Mouse (Mus musculus) MEL (cell line): ENCODE data around the gene Dapk2. TPM values are rescaled to one million over a fixed set of nuclear protein-coding genes. Genes with fewer than 3 reads are reported as not detected.
A peak's percentile ranks its signal among the peaks of the same experiment; 100 is the strongest.

Source experiments
- DNase-seq: peaks from one replicate; pipeline ENCODE4 v3.0.0; 2011; ENCODE audit warnings: low read depth, low spot score
- H3K27ac ChIP-seq: 2 replicates; pipeline ENCODE4 v1.5.1; 2012; ENCODE audit warnings: low read depth, mild to moderate bottlenecking, control low read depth, low read length, moderate library complexity; ENCODE audit not compliant: control insufficient read depth
- H3K27me3 ChIP-seq, 2 experiments: fragments of 150-350 bp in 1 of 2; sonication (generic) in 1 of 2; 2 replicates each; pipeline ENCODE4 v1.6.1; 2012; ENCODE audit warnings: low read length in 2 of 2, mild to moderate bottlenecking in 2 of 2, improper control_type of control experiment in 1 of 2, moderate library complexity in 1 of 2; ENCODE audit not compliant: insufficient read depth in 2 of 2, control insufficient read depth in 1 of 2
- H3K36me3 ChIP-seq, 2 experiments: 2 replicates each; pipeline ENCODE4 v1.6.1; 2012 to 2014; ENCODE audit warnings: low read length in 2 of 2, improper control_type of control experiment in 1 of 2, inconsistent platforms in 1 of 2, mild to moderate bottlenecking in 1 of 2; ENCODE audit not compliant: insufficient read depth in 2 of 2, control insufficient read depth in 1 of 2
- H3K4me1 ChIP-seq, 2 experiments: fragments of 150-350 bp in 1 of 2; sonication (generic) in 1 of 2; 2 replicates each; pipeline ENCODE4 v1.6.1; 2012; ENCODE audit warnings: low read length in 2 of 2, improper control_type of control experiment in 1 of 2, mild to moderate bottlenecking in 1 of 2; ENCODE audit not compliant: insufficient read depth in 2 of 2, control insufficient read depth in 1 of 2
- H3K4me3 ChIP-seq, 2 experiments: fragments of 150-350 bp in 1 of 2; sonication (generic) in 1 of 2; 2 replicates each; pipeline ENCODE4 v1.5.1; 2012; ENCODE audit warnings: low read depth in 2 of 2, low read length in 2 of 2, mild to moderate bottlenecking in 2 of 2, moderate library complexity in 2 of 2, control low read depth in 1 of 2, improper control_type of control experiment in 1 of 2; ENCODE audit not compliant: control insufficient read depth in 1 of 2, insufficient read depth in 1 of 2
- H3K79me2 ChIP-seq: 2 replicates; pipeline ENCODE4 v1.6.1; 2012; ENCODE audit warnings: mild to moderate bottlenecking, low read length, moderate library complexity; ENCODE audit not compliant: control insufficient read depth, poor library complexity, insufficient read depth
- H3K9ac ChIP-seq: 2 replicates; pipeline ENCODE4 v1.6.1; 2012; ENCODE audit warnings: low read depth, mild to moderate bottlenecking, control low read depth, low read length, moderate library complexity; ENCODE audit not compliant: control insufficient read depth, poor library complexity, severe bottlenecking
- H3K9me3 ChIP-seq: fragments of 150-350 bp; sonication (generic); replicated peaks from 2 replicates; pipeline ENCODE4 v1.6.1; 2012; ENCODE audit warnings: mild to moderate bottlenecking, low read length, improper control_type of control experiment, moderate library complexity; ENCODE audit not compliant: insufficient read depth
- BHLHE40 ChIP-seq: IDR thresholded peaks from 2 replicates; pipeline ENCODE4 v1.6.1; 2012; ENCODE audit warnings: low read depth, mild to moderate bottlenecking, inconsistent platforms, low read length, improper control_type of control experiment, borderline replicate concordance
- CHD1 ChIP-seq: IDR thresholded peaks from 2 replicates; pipeline ENCODE4 v1.6.1; 2012; ENCODE audit warnings: low read depth, mild to moderate bottlenecking, inconsistent platforms, low read length, improper control_type of control experiment
- CHD2 ChIP-seq: IDR thresholded peaks from 2 replicates; pipeline ENCODE4 v1.6.1; 2011; ENCODE audit warnings: low read length, improper control_type of control experiment
- CTCF ChIP-seq, 3 experiments: IDR thresholded peaks in 2 of 3; conservative IDR thresholded peaks in 1 of 3; 2 replicates each; pipeline ENCODE4 v1.5.1; 2011 to 2012; ENCODE audit warnings: low read length in 3 of 3, low read depth in 2 of 3, mild to moderate bottlenecking in 2 of 3, improper control_type of control experiment in 1 of 3, inconsistent platforms in 1 of 3, mixed read lengths in 1 of 3, moderate library complexity in 1 of 3; ENCODE audit not compliant: control insufficient read depth in 1 of 3, insufficient read depth in 1 of 3, poor library complexity in 1 of 3, severe bottlenecking in 1 of 3
- E2F4 ChIP-seq: IDR thresholded peaks from 2 replicates; pipeline ENCODE4 v1.6.1; 2011; ENCODE audit warnings: low read depth, low read length, improper control_type of control experiment, borderline replicate concordance
- ELF1 ChIP-seq: IDR thresholded peaks from 2 replicates; pipeline ENCODE4 v1.6.1; 2014; ENCODE audit warnings: low read depth, mild to moderate bottlenecking, inconsistent platforms, low read length, improper control_type of control experiment, moderate library complexity
- EP300 ChIP-seq, 2 experiments: IDR thresholded peaks; 2 replicates each; pipeline ENCODE4 v1.6.1; 2011; ENCODE audit warnings: improper control_type of control experiment in 2 of 2, low read length in 2 of 2, low read depth in 1 of 2, mild to moderate bottlenecking in 1 of 2
- ETS1 ChIP-seq: IDR thresholded peaks from 2 replicates; pipeline ENCODE4 v1.6.1; 2012; ENCODE audit warnings: low read depth, mild to moderate bottlenecking, inconsistent platforms, low read length, improper control_type of control experiment, moderate library complexity
- GABPA ChIP-seq: IDR thresholded peaks from 2 replicates; pipeline ENCODE4 v1.6.1; 2012; ENCODE audit warnings: low read depth, mild to moderate bottlenecking, inconsistent platforms, low read length, improper control_type of control experiment, moderate library complexity
- GATA1 ChIP-seq: IDR thresholded peaks from 2 replicates; pipeline ENCODE4 v1.6.1; 2011; ENCODE audit warnings: low read depth, low read length, improper control_type of control experiment
- HCFC1 ChIP-seq: IDR thresholded peaks from 2 replicates; pipeline ENCODE4 v1.6.1; 2012; ENCODE audit warnings: low read depth, mild to moderate bottlenecking, inconsistent platforms, low read length, improper control_type of control experiment, moderate library complexity
- JUND ChIP-seq: IDR thresholded peaks from 2 replicates; pipeline ENCODE4 v1.6.1; 2011; ENCODE audit warnings: low read depth, mild to moderate bottlenecking, improper control_type of control experiment, low read length
- KAT2A ChIP-seq: conservative IDR thresholded peaks from 2 replicates; pipeline ENCODE4 v1.6.1; 2012; ENCODE audit warnings: low read depth, low read length, improper control_type of control experiment, inconsistent platforms
- MAFK ChIP-seq: IDR thresholded peaks from 2 replicates; pipeline ENCODE4 v1.6.1; 2011; ENCODE audit warnings: low read depth, mild to moderate bottlenecking, low read length, improper control_type of control experiment, borderline replicate concordance
- MAX ChIP-seq: IDR thresholded peaks from 2 replicates; pipeline ENCODE4 v1.6.1; 2011; ENCODE audit warnings: low read length, improper control_type of control experiment
- MAZ ChIP-seq: IDR thresholded peaks from 2 replicates; pipeline ENCODE4 v1.6.1; 2012; ENCODE audit warnings: low read depth, mild to moderate bottlenecking, inconsistent platforms, low read length, improper control_type of control experiment
- MEF2A ChIP-seq: IDR thresholded peaks from 2 replicates; pipeline ENCODE4 v1.6.1; 2014; ENCODE audit warnings: low read depth, mild to moderate bottlenecking, inconsistent platforms, low read length, improper control_type of control experiment; ENCODE audit not compliant: poor library complexity, insufficient replicate concordance, severe bottlenecking; ENCODE audit errors: extremely low read depth
- MXI1 ChIP-seq: IDR thresholded peaks from 2 replicates; pipeline ENCODE4 v1.6.1; 2011; ENCODE audit warnings: mild to moderate bottlenecking, low read depth, low read length, improper control_type of control experiment
- MYB ChIP-seq: IDR thresholded peaks from 2 replicates; pipeline ENCODE4 v1.6.1; 2011; ENCODE audit warnings: mild to moderate bottlenecking, low read depth, low read length, improper control_type of control experiment
- MYC ChIP-seq: IDR thresholded peaks from 2 replicates; pipeline ENCODE4 v1.6.1; 2011; ENCODE audit warnings: low read depth, mild to moderate bottlenecking, low read length, improper control_type of control experiment, moderate library complexity
- NELFE ChIP-seq: IDR thresholded peaks from 2 replicates; pipeline ENCODE4 v1.6.1; 2011; ENCODE audit warnings: low read depth, low read length, improper control_type of control experiment
- POLR2A ChIP-seq, 2 experiments: IDR thresholded peaks; 2 replicates each; pipeline ENCODE4 v1.6.1; 2011 to 2012; ENCODE audit warnings: low read length in 2 of 2, mild to moderate bottlenecking in 2 of 2, control low read depth in 1 of 2, improper control_type of control experiment in 1 of 2, low read depth in 1 of 2, moderate library complexity in 1 of 2; ENCODE audit not compliant: control insufficient read depth in 1 of 2, insufficient read depth in 1 of 2, poor library complexity in 1 of 2
- POLR2AphosphoS2 ChIP-seq: IDR thresholded peaks from 2 replicates; pipeline ENCODE4 v1.6.1; 2011; ENCODE audit warnings: low read length, improper control_type of control experiment
- RAD21 ChIP-seq: IDR thresholded peaks from 2 replicates; pipeline ENCODE4 v1.6.1; 2011; ENCODE audit warnings: mild to moderate bottlenecking, low read depth, low read length, improper control_type of control experiment
- RCOR1 ChIP-seq: IDR thresholded peaks from 2 replicates; pipeline ENCODE4 v1.6.1; 2012; ENCODE audit warnings: low read depth, mild to moderate bottlenecking, inconsistent platforms, low read length, improper control_type of control experiment
- SMC3 ChIP-seq: IDR thresholded peaks from 2 replicates; pipeline ENCODE4 v1.6.1; 2011; ENCODE audit warnings: low read depth, low read length, improper control_type of control experiment
- TAL1 ChIP-seq: IDR thresholded peaks from 2 replicates; pipeline ENCODE4 v1.6.1; 2012; ENCODE audit warnings: mild to moderate bottlenecking, inconsistent platforms, low read length, moderate library complexity, mixed read lengths
- TBP ChIP-seq: IDR thresholded peaks from 2 replicates; pipeline ENCODE4 v1.8.0; 2011; ENCODE audit warnings: low read depth, low read length, improper control_type of control experiment
- TCF12 ChIP-seq: IDR thresholded peaks from 2 replicates; pipeline ENCODE4 v1.6.1; 2014; ENCODE audit warnings: low read depth, mild to moderate bottlenecking, inconsistent platforms, low read length, improper control_type of control experiment, moderate library complexity
- UBTF ChIP-seq: IDR thresholded peaks from 2 replicates; pipeline ENCODE4 v1.6.1; 2012; ENCODE audit warnings: low read depth, mild to moderate bottlenecking, inconsistent platforms, low read length, improper control_type of control experiment, moderate library complexity, borderline replicate concordance; ENCODE audit not compliant: insufficient read depth
- USF1 ChIP-seq: IDR thresholded peaks from 2 replicates; pipeline ENCODE4 v1.6.1; 2014; ENCODE audit warnings: low read depth, mild to moderate bottlenecking, inconsistent platforms, low read length, improper control_type of control experiment, moderate library complexity
- USF2 ChIP-seq, 2 experiments: IDR thresholded peaks; 2 replicates each; pipeline ENCODE4 v1.6.1; 2011 to 2012; ENCODE audit warnings: improper control_type of control experiment in 2 of 2, low read length in 2 of 2, borderline replicate concordance in 1 of 2, inconsistent platforms in 1 of 2, low read depth in 1 of 2, mild to moderate bottlenecking in 1 of 2; ENCODE audit not compliant: insufficient read depth in 1 of 2
- ZC3H11A ChIP-seq: IDR thresholded peaks from 2 replicates; pipeline ENCODE4 v1.6.1; 2012; ENCODE audit warnings: low read depth, mild to moderate bottlenecking, inconsistent platforms, low read length, improper control_type of control experiment
- ZKSCAN1 ChIP-seq: IDR thresholded peaks from 2 replicates; pipeline ENCODE4 v1.6.1; 2012; ENCODE audit warnings: low read depth, mild to moderate bottlenecking, inconsistent platforms, low read length, improper control_type of control experiment, moderate library complexity
- ZMIZ1 ChIP-seq: IDR thresholded peaks from 2 replicates; pipeline ENCODE4 v1.6.1; 2012; ENCODE audit warnings: low read depth, mild to moderate bottlenecking, inconsistent platforms, low read length, improper control_type of control experiment, moderate library complexity
- ZNF384 ChIP-seq: IDR thresholded peaks from 2 replicates; pipeline ENCODE4 v1.6.1; 2012; ENCODE audit warnings: low read depth, mild to moderate bottlenecking, inconsistent platforms, low read length, improper control_type of control experiment
- polyA plus RNA-seq, 2 experiments: library from polyadenylated mRNA; stranded (reverse) in 1 of 2; unstranded in 1 of 2; fragments of >175 nt in 1 of 2; fragments of >200 nt in 1 of 2; gene quantifications; 2 replicates each; pipeline versions ENCODE4 v1.2.1 to v1.2.4; 2012; ENCODE audit warnings: low replicate concordance in 2 of 2, low read depth in 1 of 2; ENCODE audit not compliant: insufficient read length in 2 of 2, insufficient read depth in 1 of 2, missing spikeins in 1 of 2
- total RNA-seq: library from RNA; depleted of rRNA; stranded (reverse); fragments of 300-350 nt; gene quantifications from 2 replicates; pipeline ENCODE4 v1.2.3, GENCODE M21; 2012

The Dapk2 gene
- total and polyA plus RNA-seq, 3 experiments: 5.8 to 8.3 TPM; not detected in 1

DNA sequence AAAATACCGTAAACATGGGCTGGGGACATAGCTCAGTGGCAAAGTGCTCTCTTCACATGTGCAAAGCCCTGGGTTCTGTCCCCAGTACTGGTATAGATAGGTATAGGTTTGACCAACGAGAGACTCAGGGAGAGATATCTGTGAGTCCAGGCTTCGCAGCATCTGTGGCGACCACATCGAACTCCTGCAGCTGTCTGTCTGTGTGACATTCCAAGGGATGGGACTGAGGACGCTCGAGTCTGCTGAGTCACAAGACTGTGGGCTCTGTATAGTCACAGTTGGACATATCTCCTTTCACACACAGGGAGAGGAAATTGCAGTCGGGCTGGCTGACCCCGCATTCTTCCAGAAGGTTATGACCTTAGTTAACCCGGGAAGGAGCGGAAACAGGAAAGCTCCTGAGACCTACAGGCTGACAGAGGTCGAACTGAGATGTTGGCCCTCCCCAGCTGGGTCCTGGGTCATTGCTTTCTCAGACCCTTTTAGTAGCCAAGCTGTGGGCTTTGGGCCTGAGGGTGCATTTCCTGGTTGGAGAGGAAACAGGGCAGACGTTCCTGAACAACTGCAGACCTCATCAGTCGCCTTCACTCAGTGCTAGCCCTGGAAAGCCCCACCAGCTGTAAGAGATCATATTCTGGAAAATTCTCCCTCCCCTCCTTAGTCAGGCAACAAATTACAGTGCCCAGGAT, 118.8 kb downstream of the Dapk2 start:
- peak overlapping the region; percentile 62 for H3K27ac ChIP-seq
- H3K9ac ChIP-seq: peak overlapping the region; percentile 59
- H3K4me3 ChIP-seq: peak overlapping the region; percentile 33 to 38
- H3K4me1 ChIP-seq: peaks cover 13 to 34% of the 10 kb centered on the region in 2 experiments
- DNase-seq: peak; percentile 73
- no peaks in the 10 kb centered on the region for H3K9me3 ChIP-seq
- peaks cover 0 to 23% of the 10 kb centered on the region in 2 experiments; a peak in 2 of 4 replicates for H3K36me3 ChIP-seq
- H3K79me2 ChIP-seq: no peaks in the 10 kb centered on the region
- no peaks in the 10 kb centered on the region for H3K27me3 ChIP-seq
- no peak for TF ChIP-seq RAD21
- TF ChIP-seq JUND: no peak; the same call in 1 of the 2 replicates
- TF ChIP-seq EP300 (IDR thresholded peaks at IDR 0.05; ENCODE audit: low read depth in 1 of 2, low read length in 2 of 2): peak; percentile 76 to 83
- no peak for TF ChIP-seq UBTF
- TF ChIP-seq E2F4: no peak
- TF ChIP-seq TCF12: peak; percentile 73
- peak; percentile 46; the same call in 1 of the 2 replicates for TF ChIP-seq MYC
- TF ChIP-seq POLR2A (IDR thresholded peaks at IDR 0.05; ENCODE audit: control insufficient read depth in 1 of 2, insufficient read depth in 1 of 2, low read depth in 1 of 2, low read length in 2 of 2, poor library complexity in 1 of 2): peak in 1 of 2 experiments; percentile 36; a peak in 1 of 4 replicates
- no peak for TF ChIP-seq ZNF384
- TF ChIP-seq CHD2: no peak
- TF ChIP-seq ZKSCAN1: no peak
- TF ChIP-seq TBP: no peak
- no peak for TF ChIP-seq USF1
- TF ChIP-seq TAL1: peak; percentile 84
- peak; percentile 25; the same call in 1 of the 2 replicates for TF ChIP-seq RCOR1
- TF ChIP-seq NELFE: peak; percentile 39
- no peak for TF ChIP-seq CTCF (IDR thresholded peaks at IDR 0.05 in 2 of 3, conservative IDR thresholded peaks at IDR 0.05 in 1 of 3; ENCODE audit: control insufficient read depth in 1 of 3, insufficient read depth in 1 of 3, low read depth in 2 of 3, low read length in 3 of 3, poor library complexity in 1 of 3, severe bottlenecking in 1 of 3)
- no peak for TF ChIP-seq ZMIZ1
- no peak for TF ChIP-seq ZC3H11A
- TF ChIP-seq KAT2A: no peak
- no peak for TF ChIP-seq MAZ
- no peak for TF ChIP-seq MEF2A
- TF ChIP-seq GATA1: peak; percentile 46
- TF ChIP-seq CHD1: no peak
- TF ChIP-seq MYB: peak; percentile 48
- TF ChIP-seq POLR2AphosphoS2: no peak
- no peak for TF ChIP-seq USF2 (IDR thresholded peaks at IDR 0.05; ENCODE audit: borderline replicate concordance in 1 of 2, insufficient read depth in 1 of 2, low read depth in 1 of 2, low read length in 2 of 2)
- 0 out of 2 replicates have a peak, but pooled peaks have one; percentile 27 for TF ChIP-seq MAX
- 0 out of 2 replicates have a peak, but pooled peaks have one; percentile 9 for TF ChIP-seq ELF1
- TF ChIP-seq ETS1: peak; percentile 75
- TF ChIP-seq GABPA: no peak
- TF ChIP-seq BHLHE40: no peak
- peak; percentile 62; the same call in 1 of the 2 replicates for TF ChIP-seq MXI1
- no peak for TF ChIP-seq MAFK
- no peak for TF ChIP-seq SMC3
- TF ChIP-seq HCFC1: peak; percentile 31; the same call in 1 of the 2 replicates
